Mouse (Mus musculus) frontal cortex, adult 2 months (tissue): ENCODE data around the gene Slc25a11. TPM values are rescaled to one million over a fixed set of nuclear protein-coding genes. Genes with fewer than 3 reads are reported as not detected.
A peak's percentile ranks its signal among the peaks of the same experiment; 100 is the strongest.

Experiments
- DNase-seq, 2 experiments: peaks; one replicate each; pipeline ENCODE4 v3.0.0; 2022; ENCODE audit warnings: low spot score in 1 of 2; ENCODE audit errors: extremely low spot score in 1 of 2
- polyA plus RNA-seq: library from polyadenylated mRNA; depleted of rRNA; stranded (reverse); fragments of >200 nt; gene quantifications from 2 replicates; pipeline ENCODE4 v1.2.3, GENCODE M21; 2012; rRNA removed

The Slc25a11 gene
- 132 and 138 TPM in 2 replicates for polyA plus RNA-seq

GRCm38 (mm10) chr11:70646691-70647650 lies at the start of gene Slc25a11, which contains the start of gene Rnf167:
TSS of gene Slc25a11 (minus strand) at chr11:70647479.
TSS of gene Rnf167 (plus strand) at chr11:70647235.
- DNase-seq = peak; percentile 95 to 98

- no peak for DNase-seq
These were observed 46.2 kb upstream of the Slc25a11 start for GRCm38 (mm10) chr11:70693504-70693903.

GRCm38 (mm10) chr11:70689578-70689977 lies 42.3 kb upstream of the Slc25a11 start:
- DNase-seq = no peak

DNA sequence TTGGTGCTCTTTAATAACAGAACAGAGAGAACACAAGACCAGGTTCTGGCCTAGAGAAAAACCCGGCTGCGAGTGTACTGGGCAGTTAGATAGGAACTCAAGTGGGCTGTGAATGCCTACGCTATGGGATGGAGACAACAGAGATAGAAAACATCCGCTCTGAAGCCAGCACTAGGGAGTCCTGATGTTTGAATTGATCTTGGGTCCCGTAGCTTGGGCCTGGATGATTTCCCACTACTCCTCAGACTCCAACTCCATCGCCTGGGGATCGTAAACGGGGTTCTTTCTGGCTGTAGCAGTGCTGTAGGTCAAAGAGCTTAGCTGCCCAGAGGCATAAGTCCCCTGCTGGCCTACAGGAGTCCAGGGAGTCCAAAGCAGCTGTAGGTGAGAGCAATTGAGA lies 41.1 kb upstream of the Slc25a11 start:
- no peak for DNase-seq

DNA sequence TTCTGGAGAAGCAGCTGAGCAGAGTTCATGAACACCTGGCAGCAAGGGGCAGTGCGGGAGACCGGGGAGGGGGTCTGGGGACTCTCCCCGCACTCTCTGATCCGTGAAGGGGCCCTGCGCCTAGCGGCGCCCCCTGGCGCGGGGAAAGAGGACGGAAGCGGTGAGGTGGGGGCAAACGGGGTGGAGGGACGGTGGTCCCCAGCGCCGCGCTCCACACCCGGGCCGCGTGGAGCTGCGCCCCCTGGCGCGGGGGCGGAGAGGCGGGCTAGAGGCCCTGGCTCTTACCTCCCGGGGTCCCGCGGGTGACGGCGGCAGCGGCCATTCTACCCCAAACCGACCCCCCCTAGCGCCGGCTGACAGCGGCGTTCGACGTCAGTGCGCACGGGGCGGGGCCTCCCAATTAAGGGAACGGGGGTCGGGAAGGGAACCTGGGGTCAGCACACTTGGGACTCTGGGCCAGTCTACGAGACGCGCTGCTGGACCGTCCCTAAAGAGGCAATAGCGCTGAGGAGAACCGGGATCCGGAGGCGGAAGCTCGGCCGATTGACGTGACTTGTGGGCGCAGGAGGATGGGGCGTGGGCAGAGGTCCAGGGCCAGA lies 40.4 kb upstream of the Slc25a11 start, which contains the start of gene Camta2:
Gene Camta2, minus strand, starts transcription at position 505 of the 599 bp plus-strand sequence.
- peak; percentile 68 to 85 for DNase-seq

DNA sequence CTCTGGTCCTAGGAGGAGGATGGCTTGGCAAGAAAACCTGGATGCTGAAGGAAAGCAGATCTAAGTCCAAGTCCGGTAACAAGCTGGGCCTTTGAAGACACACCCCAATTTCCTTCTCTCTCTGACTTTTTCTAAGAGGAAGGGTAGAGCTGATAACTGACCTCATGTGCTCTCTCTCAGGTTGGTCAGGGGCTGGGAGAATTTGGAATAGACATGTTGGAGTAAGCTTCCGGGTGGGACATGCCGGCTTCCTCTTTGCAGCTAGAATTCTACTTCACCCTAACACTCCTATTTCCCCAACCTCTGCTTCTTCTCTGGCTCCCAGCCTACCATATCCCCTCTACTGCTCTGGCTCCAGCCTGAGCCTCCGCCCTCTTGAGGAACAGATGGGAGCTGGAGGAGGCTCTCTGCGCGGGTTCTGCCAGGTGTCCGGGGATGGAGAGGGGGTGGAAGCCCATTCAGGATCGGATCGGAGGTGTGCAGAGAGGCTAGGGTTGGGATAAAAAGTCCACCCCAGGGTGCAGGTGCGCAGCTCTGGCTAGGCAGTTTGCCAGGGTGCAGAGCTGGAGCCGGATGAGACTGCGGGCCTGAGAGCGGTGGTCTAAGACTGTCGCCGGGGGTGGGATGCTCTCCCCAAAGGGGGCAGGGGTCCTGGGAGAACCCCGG lies 39.8 kb upstream of the Slc25a11 start:
- peak in 1 of 2 experiments; percentile 77 for DNase-seq

- no peak for DNase-seq
These were observed 36.4 kb upstream of the Slc25a11 start for GRCm38 (mm10) chr11:70683640-70684039.

GRCm38 (mm10) chr11:70681897-70682581 lies 34.8 kb upstream of the Slc25a11 start:
- peak in 1 of 2 experiments; percentile 64 for DNase-seq

- no peak for DNase-seq
These were observed 33.9 kb upstream of the Slc25a11 start for GRCm38 (mm10) chr11:70681170-70681569.

DNA sequence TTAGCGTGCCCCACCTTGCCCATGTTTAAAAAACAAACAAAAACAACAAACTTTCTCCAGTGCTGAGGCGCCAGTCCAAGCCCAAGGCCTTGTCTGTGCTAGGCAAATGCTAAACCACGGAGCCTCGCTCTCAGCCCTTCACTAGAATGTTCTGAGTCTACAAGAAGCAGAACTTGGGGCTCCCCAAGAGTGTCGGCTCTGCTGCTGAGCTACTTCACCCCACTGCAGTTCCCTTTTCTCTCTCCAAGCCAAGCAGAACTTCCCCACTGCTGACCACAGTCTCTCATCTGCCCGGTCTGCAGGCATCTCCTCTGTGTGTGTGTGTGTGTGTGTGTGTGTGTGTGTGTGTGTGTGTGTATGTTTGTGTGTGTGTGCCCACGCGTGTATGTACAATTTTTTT lies 32.6 kb upstream of the Slc25a11 start:
- DNase-seq = no peak

DNA sequence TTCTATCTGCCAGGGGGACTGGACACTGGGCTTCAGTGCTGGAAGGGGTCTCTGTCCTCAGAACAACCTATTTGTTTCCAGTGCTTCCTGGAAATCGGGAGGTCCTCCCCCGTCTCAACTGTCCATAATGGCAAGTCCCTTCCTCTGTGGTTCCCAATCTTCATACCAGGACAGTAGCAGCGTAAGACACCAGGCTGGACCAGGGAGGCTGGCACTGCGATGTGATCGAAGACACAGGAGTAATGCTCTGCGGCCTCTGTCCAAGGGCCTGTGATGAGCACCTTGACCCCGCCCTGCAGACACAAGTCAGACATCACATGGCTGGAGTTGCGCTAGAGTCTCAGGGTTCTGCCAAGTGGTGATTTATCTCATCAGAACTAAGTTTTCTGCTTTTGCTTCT lies 32.1 kb upstream of the Slc25a11 start:
- DNase-seq = no peak

GRCm38 (mm10) chr11:70678576-70678975 lies 31.3 kb upstream of the Slc25a11 start:
- no peak for DNase-seq

GRCm38 (mm10) chr11:70678092-70678491 lies 30.8 kb upstream of the Slc25a11 start:
- no peak for DNase-seq

- DNase-seq = no peak
These were observed 27.2 kb upstream of the Slc25a11 start for GRCm38 (mm10) chr11:70674501-70674900.

GRCm38 (mm10) chr11:70674014-70674413 lies 26.7 kb upstream of the Slc25a11 start:
- DNase-seq = no peak

- DNase-seq = no peak
These were observed 24.2 kb upstream of the Slc25a11 start for GRCm38 (mm10) chr11:70671333-70672047.

GRCm38 (mm10) chr11:70670483-70670882 lies 23.2 kb upstream of the Slc25a11 start:
- DNase-seq = no peak

GRCm38 (mm10) chr11:70669582-70670345 lies 22.5 kb upstream of the Slc25a11 start:
- peak in 1 of 2 experiments; percentile 70 for DNase-seq
